Mouse (Mus musculus) v-Abl transformed pro-B cells (cell line): ENCODE results near the gene Mpv17.

Experiments used
- in situ Hi-C, 2 experiments: fragments of 400-800 bp; cut with MboI; formaldehyde crosslinking; loops; one replicate each; pipeline ENCODE4 v1.15.1; 2025; ENCODE audit not compliant: unreplicated experiment in 2 of 2

Gene Mpv17

DNA sequence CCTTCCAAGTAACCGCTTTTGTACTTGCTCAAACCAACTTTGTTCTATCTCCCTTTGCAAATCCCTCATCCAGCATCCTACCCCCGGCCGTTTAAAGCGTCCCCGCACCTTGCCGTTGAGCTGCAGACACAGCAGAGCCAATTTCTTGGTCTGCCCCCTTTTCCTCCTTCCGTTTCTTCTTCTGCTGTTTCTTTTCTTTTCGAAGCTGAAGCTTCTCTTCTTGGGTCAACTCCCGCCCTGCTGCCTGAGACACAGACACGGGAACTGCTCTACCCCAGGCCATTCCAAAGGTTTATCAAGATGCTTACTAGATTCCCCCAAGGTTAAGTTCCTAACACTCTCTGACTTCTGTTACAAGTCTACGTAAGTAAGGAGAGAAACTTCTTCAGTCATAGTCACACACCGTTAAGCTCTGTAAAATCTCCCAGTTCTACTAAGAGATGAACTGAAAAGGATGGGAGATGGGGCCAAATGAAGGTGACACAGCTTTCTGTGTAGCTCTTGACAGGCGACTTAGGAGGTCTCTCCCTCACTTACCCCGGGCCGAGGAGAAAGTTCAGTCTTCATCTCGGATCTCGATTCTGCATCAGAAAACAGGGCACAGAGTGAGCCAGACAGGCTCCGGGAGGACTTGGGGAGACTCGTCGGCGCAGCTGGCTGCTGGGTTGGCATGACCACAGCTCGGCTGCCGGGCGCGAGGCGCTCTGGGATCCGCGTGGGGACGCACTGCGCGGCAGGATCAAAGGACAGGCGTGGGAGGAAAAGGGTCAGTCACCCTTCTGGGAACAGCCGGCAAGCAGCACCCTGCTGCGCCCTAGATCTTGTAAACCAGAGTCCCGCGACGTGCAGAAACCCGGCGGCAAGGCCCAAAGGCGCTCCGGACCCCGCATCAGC is 38.2 kb upstream of the Mpv17 start:
- in situ Hi-C loops = loop anchor here in 1 of 2 experiments (5.0 to 25.0 kb wide), 2 partner anchors 135 to 270 kb away; partner anchors contain the start of gene Zfp512

GRCm38 (mm10) chr5:31190201-31190600 is 36.1 kb upstream of the Mpv17 start:
- in situ Hi-C loops = loop anchor here in 1 of 2 experiments (5.0 to 25.0 kb wide), 2 partner anchors 137 to 272 kb away; partner anchors contain the start of gene Zfp512

GRCm38 (mm10) chr5:31188223-31188840 is 34.3 kb upstream of the Mpv17 start:
- in situ Hi-C loops = loop anchor here (5.0 to 25.0 kb wide), 3 partner anchors 139 to 276 kb away; partner anchors contain the start of gene Zfp512 (in 1 of the 2)

DNA sequence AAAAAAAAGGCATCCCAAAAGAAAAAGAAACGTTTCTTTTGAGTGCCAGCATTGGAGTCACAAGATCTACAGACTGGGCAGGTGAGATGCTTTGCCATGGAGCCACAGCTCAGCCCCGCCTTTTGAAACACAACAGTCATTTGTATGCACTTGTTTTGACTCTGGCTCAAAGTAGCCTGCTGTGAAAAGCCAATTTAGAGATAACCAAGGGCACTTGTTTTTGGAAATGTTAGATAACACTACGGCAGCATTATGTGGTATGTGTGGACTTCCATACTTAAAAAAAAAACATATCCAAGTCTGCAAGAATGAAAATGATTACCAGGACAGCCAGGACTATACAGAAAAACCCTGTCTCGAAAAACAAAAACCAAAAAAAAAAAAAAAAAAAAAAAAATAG is 29.6 kb upstream of the Mpv17 start:
- in situ Hi-C loops = loop anchor here (10.0 to 25.0 kb wide), 2 partner anchors 279 to 281 kb away; partner anchors contain the start of gene Zfp512 (in 1 of the 2)

GRCm38 (mm10) chr5:31181183-31181770 is 27.2 kb upstream of the Mpv17 start:
- in situ Hi-C loops = loop anchor here (10.0 to 25.0 kb wide), 2 partner anchors 281 to 284 kb away; partner anchors contain the start of gene Zfp512 (in 1 of the 2)

DNA sequence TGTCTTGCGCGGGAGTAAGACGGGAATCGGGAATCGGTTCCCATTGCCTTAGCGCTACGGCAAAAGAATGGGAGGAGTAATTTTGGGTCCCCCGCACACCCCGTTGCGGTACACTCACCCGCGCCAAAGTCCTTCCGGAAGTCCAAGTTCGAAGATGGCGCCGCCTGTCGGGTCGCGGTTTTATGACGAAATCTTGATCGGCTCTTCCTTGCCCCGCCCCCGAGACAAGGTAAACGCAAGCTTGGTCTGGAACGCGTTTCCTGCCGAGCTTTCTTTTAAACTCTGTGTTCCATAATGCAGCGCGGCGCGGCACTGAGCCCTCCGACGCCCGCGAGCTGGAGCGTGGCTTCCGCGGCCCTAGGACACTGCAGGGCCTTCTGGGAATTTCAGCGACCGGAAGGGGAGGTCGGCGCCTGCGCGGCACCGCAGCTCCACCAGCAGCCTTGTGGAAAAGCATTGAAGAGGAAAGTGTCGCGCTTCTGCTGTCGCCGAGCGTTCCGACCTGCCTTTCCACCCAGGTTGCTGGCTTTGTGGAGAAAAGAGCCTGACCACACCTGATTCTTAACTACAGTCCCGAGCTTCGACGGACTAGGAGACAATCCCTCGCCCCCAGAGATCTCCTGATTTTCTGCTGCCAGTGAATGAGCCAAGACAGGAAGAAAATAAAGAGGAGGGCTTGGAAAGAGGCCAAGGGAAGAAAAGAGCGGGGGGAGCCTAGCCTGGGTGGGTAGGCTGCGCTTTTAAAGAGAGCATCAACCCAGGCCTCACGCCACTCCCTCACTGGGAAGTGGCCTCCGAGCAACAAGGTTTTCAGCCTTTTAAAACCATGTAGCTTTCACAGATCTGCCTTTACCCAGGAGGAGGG is 25.9 kb upstream of the Mpv17 start, which contains the start of the genes Gm29609 and Gtf3c2:
Gene Gm29609 (minus strand): TSS at position 146 of the 865 bp plus-strand sequence.
Gene Gtf3c2 (minus strand): TSS at position 379 of the 865 bp plus-strand sequence.
- in situ Hi-C loops = loop anchor here (10.0 to 25.0 kb wide), 2 partner anchors 282 to 285 kb away; partner anchors contain the start of gene Zfp512 (in 1 of the 2)

DNA sequence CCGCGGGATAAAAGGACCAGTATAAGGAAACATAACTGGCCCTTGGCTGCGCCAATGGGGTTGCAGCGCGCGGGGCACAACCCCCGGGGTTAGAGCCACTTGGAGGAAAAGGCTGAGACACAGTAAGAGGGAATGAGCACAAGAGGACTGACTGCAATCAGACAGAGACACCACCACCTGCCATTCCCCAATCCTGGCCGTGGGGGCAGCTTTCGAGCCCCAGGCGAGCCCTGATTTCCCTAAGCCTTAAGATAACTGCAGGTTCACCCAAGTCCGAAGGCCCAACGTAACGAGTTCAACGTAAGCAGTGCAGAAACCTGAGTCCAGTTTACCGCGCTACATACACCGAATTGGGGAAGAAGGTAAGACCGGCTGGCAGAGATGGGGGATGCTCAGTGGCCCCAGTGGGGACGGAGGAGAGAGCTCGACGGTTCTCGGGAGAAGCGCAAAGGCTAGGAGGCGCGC is 25.3 kb upstream of the Mpv17 start:
- in situ Hi-C loops = loop anchor here in 1 of 2 experiments (25.0 kb wide), 1 partner anchor 283 kb away; the partner anchor contains the start of gene Zfp512

DNA sequence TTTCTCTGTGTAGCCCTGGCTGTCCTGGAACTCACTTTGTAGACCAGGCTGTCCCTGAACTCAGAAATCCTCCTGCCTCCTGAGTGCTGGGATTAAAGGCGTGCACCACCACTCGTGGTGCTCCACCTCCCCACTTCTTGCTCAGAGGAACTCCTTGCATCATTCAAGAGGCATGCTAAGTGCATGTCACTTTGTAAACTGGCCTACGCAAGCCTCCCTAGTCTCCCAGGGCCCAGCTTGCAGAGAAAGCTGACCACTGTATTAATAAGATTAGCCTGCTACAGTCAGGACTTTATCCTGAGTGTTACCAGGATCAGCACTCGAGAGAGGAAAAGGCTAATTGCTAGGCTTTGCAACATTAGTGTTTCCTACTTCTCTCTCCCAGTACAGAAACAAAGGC is 14.6 kb upstream of the Mpv17 start:
- in situ Hi-C loops = no loop called here

DNA sequence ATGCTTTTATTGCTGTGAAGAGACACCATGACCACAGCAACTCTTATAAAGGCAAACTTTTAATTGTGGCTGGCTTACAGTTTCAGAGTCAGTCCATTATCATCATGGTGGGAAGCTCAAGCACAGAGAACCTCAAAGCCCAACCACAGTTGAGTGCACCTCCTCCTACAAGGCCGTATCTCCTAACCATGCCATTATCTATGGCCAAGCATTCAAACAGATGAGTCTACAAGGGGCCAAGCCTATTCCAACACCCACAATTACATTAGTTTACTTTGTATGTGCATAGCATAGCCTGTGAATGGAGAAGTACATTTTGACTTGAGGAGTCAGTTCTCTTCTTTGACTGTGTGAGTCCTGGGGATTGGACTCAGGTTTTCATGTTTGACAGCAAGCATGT is 10.8 kb upstream of the Mpv17 start:
- in situ Hi-C loops = no loop called here

DNA sequence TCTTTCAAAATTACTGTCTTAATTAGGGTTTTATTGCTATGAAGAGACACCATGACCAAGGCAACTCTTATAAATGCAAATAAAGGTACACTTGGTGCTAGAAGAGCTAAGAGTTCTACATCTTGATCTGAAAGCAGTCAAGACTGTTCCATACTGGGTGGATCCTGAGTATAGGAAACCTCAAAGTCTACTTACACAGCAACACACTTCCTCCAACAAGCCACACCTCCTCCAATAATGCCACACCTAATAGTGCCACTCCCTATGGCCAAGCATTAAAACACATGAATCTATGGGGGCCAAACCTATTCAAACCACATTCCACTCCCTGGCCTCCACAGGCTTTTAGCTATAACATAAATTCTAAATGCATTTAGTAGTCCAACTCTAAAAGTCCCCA is 8.4 kb upstream of the Mpv17 start:
- in situ Hi-C loops = no loop called here

- in situ Hi-C loops = no loop called here
Observed at GRCm38 (mm10) chr5:31153516-31154151, 417 bp downstream of the Mpv17 start.

GRCm38 (mm10) chr5:31151746-31152145 is 2.3 kb downstream of the Mpv17 start:
- in situ Hi-C loops = no loop called here

- in situ Hi-C loops = no loop called here
Observed at GRCm38 (mm10) chr5:31149781-31150180, 4.3 kb downstream of the Mpv17 start.

DNA sequence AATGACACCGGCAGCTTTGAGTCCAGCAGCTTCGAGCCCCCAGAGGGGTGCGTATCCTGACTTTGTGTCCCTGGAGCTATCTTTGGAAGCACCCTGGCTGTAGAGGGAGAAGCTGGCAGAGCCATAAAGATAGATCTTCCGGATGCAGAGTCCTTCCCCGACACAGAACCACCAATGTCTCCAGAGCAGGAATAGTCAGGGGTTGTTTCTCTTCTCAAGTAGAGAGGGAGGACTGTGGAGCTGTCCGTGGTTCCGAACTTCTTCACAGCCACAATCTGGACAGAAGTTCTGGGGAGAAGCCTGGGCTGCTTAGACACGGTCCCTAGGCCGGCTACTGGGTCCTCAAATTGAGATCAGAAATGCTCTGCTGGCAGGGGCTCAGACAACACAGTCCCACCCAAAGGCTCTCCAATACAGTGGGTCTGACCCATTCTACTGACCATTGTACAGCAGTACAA is 15.1 kb downstream of the Mpv17 start:
- in situ Hi-C loops = no loop called here

DNA sequence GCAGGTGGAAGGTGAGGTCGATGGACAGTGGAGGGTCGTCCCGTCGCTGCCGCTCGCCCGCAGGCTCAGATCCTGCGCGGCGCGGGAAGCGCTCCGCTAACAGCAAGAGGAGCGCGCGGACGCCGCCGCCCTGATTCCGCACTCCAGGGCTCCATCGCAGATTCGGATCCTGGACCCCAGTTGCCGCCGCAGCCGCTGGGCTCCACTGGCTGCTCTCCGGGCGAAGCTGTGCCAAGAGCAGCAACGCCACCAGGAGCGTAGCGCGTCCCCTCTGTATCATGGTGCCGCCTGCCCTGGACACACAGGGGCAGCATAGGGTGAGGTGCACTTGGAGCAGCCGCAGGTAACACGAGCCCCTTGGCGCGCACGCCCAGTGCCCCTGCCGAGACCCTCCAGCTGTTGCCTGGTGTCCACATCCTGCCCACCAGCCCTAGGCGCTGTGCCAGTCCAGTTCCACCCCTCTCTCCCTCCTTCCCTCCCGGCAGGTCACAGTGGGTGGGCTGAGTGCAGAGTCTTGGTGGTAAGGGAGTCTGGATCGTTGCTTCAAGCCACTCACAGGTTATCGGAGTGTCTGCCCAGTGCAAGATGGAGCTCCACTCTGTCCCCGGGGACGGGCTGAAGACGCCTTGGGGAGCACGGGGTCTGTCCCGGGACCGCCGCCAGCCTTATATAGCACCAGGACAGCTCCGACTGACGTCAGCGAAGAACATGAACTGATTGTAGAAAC is 15.6 kb downstream of the Mpv17 start, which contains the start of gene Ucn:
Gene Ucn (minus strand): TSS at position 589 of the 727 bp plus-strand sequence.
- in situ Hi-C loops = no loop called here

- in situ Hi-C loops = no loop called here
Observed at GRCm38 (mm10) chr5:31137658-31138057, 16.4 kb downstream of the Mpv17 start.

DNA sequence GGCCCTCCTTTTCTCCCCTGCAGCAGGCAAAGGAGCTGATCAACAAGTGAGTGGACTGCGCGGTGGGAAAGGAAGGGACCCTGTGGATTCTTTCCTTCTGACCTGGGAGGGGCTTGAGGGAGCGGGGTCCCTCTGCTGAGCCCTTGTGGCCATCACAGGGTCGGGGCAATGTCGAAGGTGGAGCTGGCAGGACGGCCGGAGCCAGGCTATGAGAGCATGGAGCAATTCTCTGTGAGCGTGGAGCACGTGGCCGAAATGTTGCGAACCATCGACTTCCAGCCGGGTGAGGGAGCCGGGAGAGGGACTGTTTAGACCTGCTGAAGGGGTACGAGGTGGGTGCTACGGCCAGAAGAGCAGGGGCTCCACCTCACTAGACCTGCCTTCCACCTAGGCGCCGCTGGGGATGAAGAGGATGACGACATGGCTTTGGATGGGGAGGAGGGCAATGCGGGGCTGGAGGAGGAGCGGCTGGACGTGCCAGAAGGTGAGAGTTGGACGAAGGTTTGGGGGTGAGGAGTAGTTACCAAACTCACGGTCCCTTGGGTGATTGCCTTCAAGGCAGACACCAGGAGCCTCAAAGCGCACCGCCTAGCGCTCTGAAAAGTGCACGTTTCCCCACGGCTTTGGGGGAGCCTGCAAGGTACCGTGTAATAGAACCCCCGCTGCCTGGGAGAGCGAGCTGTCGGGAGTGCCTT is 17.2 kb downstream of the Mpv17 start:
- in situ Hi-C loops = no loop called here

- in situ Hi-C loops = no loop called here
Observed at GRCm38 (mm10) chr5:31126050-31126449, 28.0 kb downstream of the Mpv17 start.
